Mouse (Mus musculus) C3H10T1/2 (cell line): ENCODE data around the gene Rpl36al. TPM values are rescaled to one million over a fixed set of nuclear protein-coding genes. Genes with fewer than 3 reads are reported as not detected.

Experiments used
- polyA plus RNA-seq, 2 experiments: library from polyadenylated mRNA; unstranded; fragments of >200 nt; fragmentation: generic; extraction: Trizol; gene quantifications; one replicate each; pipeline ENCODE4 v1.2.1; 2012; ENCODE audit warnings: missing spikeins in 2 of 2

The Rpl36al gene
- polyA plus RNA-seq, result 100 to 1,000 TPM; 638 to 657 TPM

GRCm38 (mm10) chr12:69183583-69184308 is at the start of gene Rpl36al, which contains the start of gene Mgat2:
Gene Rpl36al, minus strand, starts transcription at chr12:69184083.
Gene Mgat2, plus strand, starts transcription at chr12:69184157.

GRCm38 (mm10) chr12:69227776-69228466 is 44.0 kb upstream of the Rpl36al start, which contains the start of gene Pole2:
Gene Pole2, minus strand, starts transcription at chr12:69228195.

GRCm38 (mm10) chr12:69204052-69204833 is 20.4 kb upstream of the Rpl36al start, which contains the start of gene Gm49384:
Gene Gm49384, minus strand, starts transcription at chr12:69204267.

GRCm38 (mm10) chr12:69198164-69198535 is 14.3 kb upstream of the Rpl36al start, which contains the start of gene Dnaaf2:
Gene Dnaaf2, minus strand, starts transcription at chr12:69198429.

GRCm38 (mm10) chr12:69196444-69197377 is 12.8 kb upstream of the Rpl36al start, which contains the start of gene Gm49383:
Gene Gm49383, minus strand, starts transcription at chr12:69197104.

GRCm38 (mm10) chr12:69168461-69169106 is 15.3 kb downstream of the Rpl36al start, which contains the start of gene Lrr1:
Gene Lrr1, plus strand, starts transcription at chr12:69168814.

GRCm38 (mm10) chr12:69158765-69159577 is 24.9 kb downstream of the Rpl36al start, which contains the start of gene Rps29:
Gene Rps29, minus strand, starts transcription at chr12:69159186.

Other genes starting within 250 kb of the Rpl36al start
- gene Rps29, start 24.9 kb downstream of the Rpl36al start, polyA plus RNA-seq, result 1,000 to 10,000 TPM; 5,905 to 9,496 TPM
- 1 to 10 TPM; 5.6 to 8.9 TPM for gene Lrr1, start 15.3 kb downstream of the Rpl36al start, polyA plus RNA-seq
- 10 to 100 TPM in 1 of 2 experiments, 1 to 10 TPM in 1; 5.5 to 20.9 TPM for gene Mgat2, start 74 bp upstream of the Rpl36al start, polyA plus RNA-seq
- 1 to 10 TPM; 1.0 to 1.2 TPM for gene Gm49383, start 13.0 kb upstream of the Rpl36al start, polyA plus RNA-seq
- gene Dnaaf2, start 14.3 kb upstream of the Rpl36al start, polyA plus RNA-seq, result 1 to 10 TPM; 2.8 to 3.5 TPM
- 1 to 10 TPM; 3.1 to 5.5 TPM for gene Gm49384, start 20.2 kb upstream of the Rpl36al start, polyA plus RNA-seq
- 1 to 10 TPM; 4.1 to 6.2 TPM for gene Pole2, start 44.1 kb upstream of the Rpl36al start, polyA plus RNA-seq
- gene Klhdc1, start 57.1 kb upstream of the Rpl36al start, polyA plus RNA-seq, result 1 to 10 TPM in 1 of 2 experiments, under 1 TPM in 1; 0.68 to 5.9 TPM
- 10 to 100 TPM; 16.4 to 49.1 TPM for gene Klhdc2, start 112.6 kb upstream of the Rpl36al start, polyA plus RNA-seq
- gene Nemf, start 173.1 kb upstream of the Rpl36al start, polyA plus RNA-seq, result 1 to 10 TPM; 1.1 to 5.3 TPM
- 10 to 100 TPM; 59.3 to 61.1 TPM for gene Arf6, start 188.1 kb upstream of the Rpl36al start, polyA plus RNA-seq
- gene Gm9887, start 188.4 kb upstream of the Rpl36al start, polyA plus RNA-seq, result 1 to 10 TPM; 1.3 to 3.4 TPM